Mouse (Mus musculus): ENCODE measurements around the gene Ctdsp1.

The Ctdsp1 gene

GRCm38 (mm10) chr1:74376396-74376795 is 14.9 kb upstream of the Ctdsp1 start:
- DNase-seq (ENCODE audit: low read depth, low spot score) = no peak

GRCm38 (mm10) chr1:74379058-74379504 is 12.2 kb upstream of the Ctdsp1 start:
- DNase-seq (ENCODE audit: low read depth, low spot score) = no peak

- DNase-seq (ENCODE audit: low read depth, low spot score) = no peak
Measured at GRCm38 (mm10) chr1:74380484-74380883, 10.8 kb upstream of the Ctdsp1 start.

- no peak for DNase-seq (ENCODE audit: low read depth, low spot score)
Measured at GRCm38 (mm10) chr1:74381588-74382021, 9.7 kb upstream of the Ctdsp1 start.

- no peak for DNase-seq (ENCODE audit: low read depth, low spot score)
Measured at GRCm38 (mm10) chr1:74383385-74383784, 7.9 kb upstream of the Ctdsp1 start.

GRCm38 (mm10) chr1:74384525-74384924 is 6.8 kb upstream of the Ctdsp1 start:
- no peak for DNase-seq (ENCODE audit: low read depth, low spot score)

GRCm38 (mm10) chr1:74385064-74385463 is 6.2 kb upstream of the Ctdsp1 start:
- no peak for DNase-seq (ENCODE audit: low read depth, low spot score)

- DNase-seq (ENCODE audit: low read depth, low spot score) = no peak
Measured at GRCm38 (mm10) chr1:74385531-74385930, 5.8 kb upstream of the Ctdsp1 start.

GRCm38 (mm10) chr1:74386363-74386713 is 5.0 kb upstream of the Ctdsp1 start:
- DNase-seq (ENCODE audit: low read depth, low spot score) = no peak

GRCm38 (mm10) chr1:74386714-74387385 is 4.5 kb upstream of the Ctdsp1 start:
- peak; percentile 90 for DNase-seq (ENCODE audit: low read depth, low spot score)

- DNase-seq (ENCODE audit: low read depth, low spot score) = no peak
Measured at GRCm38 (mm10) chr1:74387386-74387988, 3.8 kb upstream of the Ctdsp1 start.

- DNase-seq (ENCODE audit: low read depth, low spot score) = no peak
Measured at GRCm38 (mm10) chr1:74388398-74388920, 2.9 kb upstream of the Ctdsp1 start.

- DNase-seq (ENCODE audit: low read depth, low spot score) = no peak
Measured at GRCm38 (mm10) chr1:74389831-74390286, 1.4 kb upstream of the Ctdsp1 start.

GRCm38 (mm10) chr1:74390287-74390906 is 912 bp upstream of the Ctdsp1 start:
- DNase-seq (ENCODE audit: low read depth, low spot score) = peak; percentile 53

- DNase-seq (ENCODE audit: low read depth, low spot score) = peak; percentile 42
Measured at GRCm38 (mm10) chr1:74391844-74392441, 634 bp downstream of the Ctdsp1 start.

- no peak for DNase-seq (ENCODE audit: low read depth, low spot score)
Measured at GRCm38 (mm10) chr1:74392446-74392994, 1.2 kb downstream of the Ctdsp1 start.

- no peak for DNase-seq (ENCODE audit: low read depth, low spot score)
Measured at GRCm38 (mm10) chr1:74393010-74393409, 1.7 kb downstream of the Ctdsp1 start.

GRCm38 (mm10) chr1:74393697-74394096 is 2.4 kb downstream of the Ctdsp1 start:
- no peak for DNase-seq (ENCODE audit: low read depth, low spot score)

GRCm38 (mm10) chr1:74394311-74394710 is 3.0 kb downstream of the Ctdsp1 start:
- no peak for DNase-seq (ENCODE audit: low read depth, low spot score)

- no peak for DNase-seq (ENCODE audit: low read depth, low spot score)
Measured at GRCm38 (mm10) chr1:74394858-74395257, 3.5 kb downstream of the Ctdsp1 start.

- DNase-seq (ENCODE audit: low read depth, low spot score) = no peak
Measured at GRCm38 (mm10) chr1:74395290-74395689, 4.0 kb downstream of the Ctdsp1 start.
